Mouse (Mus musculus) hematopoietic multipotent progenitor cell, adult 10-12 weeks (in vitro differentiated cells): ENCODE data around the gene Gnl2. TPM values are rescaled to one million over a fixed set of nuclear protein-coding genes. Genes with fewer than 3 reads are reported as not detected.

Source experiments
- polyA plus RNA-seq: library from polyadenylated mRNA; stranded (reverse); fragments of >175 nt; gene quantifications from 2 replicates; pipeline ENCODE4 v1.2.3, GENCODE M21; 2012; ENCODE audit warnings: low replicate concordance

Gnl2 gene
- polyA plus RNA-seq = 11.4 and 25.1 TPM in 2 replicates

DNA sequence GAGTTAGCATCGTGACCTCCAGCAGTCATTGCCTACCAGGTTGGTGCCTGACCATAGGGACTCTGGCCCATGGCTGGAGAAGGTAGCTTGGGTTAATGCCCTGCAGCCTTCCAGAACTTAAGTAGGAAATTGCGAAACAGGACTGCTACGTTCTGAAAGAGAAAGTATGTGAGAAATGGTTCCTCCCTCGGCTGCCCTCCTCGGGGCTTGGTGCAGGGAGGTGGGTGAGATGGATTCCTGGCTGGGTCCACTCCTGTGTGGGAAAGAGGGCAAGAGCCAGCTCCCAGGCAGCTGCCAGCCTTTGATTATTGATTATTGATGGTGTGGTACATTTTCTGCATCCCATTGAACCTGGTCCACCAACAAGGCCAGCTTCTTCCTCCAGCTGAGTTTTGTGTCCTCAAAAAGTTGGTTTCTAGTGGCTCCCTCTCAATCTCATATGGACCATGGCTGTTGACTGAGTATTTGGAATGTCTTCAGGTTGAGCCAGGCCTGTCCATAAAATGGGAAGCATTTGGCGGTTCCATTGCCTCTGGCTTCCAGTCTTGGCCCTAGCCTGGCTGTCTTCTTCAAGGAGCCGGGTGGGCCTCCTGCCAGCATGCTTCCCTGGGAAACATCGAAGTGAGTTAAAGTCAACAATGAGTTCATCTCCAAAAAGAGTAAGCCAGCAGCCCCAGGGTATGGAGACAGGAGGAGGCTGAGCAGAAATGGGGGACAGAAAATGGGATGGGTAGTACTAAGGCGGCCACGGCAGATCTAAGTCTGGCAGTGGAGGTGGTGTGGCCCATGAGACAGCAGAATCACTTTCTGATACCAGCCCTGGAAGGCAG lies at the start of gene Gnl2:
Gnl2 (plus strand) TSS at position 780 of the 830 bp plus-strand sequence.

DNA sequence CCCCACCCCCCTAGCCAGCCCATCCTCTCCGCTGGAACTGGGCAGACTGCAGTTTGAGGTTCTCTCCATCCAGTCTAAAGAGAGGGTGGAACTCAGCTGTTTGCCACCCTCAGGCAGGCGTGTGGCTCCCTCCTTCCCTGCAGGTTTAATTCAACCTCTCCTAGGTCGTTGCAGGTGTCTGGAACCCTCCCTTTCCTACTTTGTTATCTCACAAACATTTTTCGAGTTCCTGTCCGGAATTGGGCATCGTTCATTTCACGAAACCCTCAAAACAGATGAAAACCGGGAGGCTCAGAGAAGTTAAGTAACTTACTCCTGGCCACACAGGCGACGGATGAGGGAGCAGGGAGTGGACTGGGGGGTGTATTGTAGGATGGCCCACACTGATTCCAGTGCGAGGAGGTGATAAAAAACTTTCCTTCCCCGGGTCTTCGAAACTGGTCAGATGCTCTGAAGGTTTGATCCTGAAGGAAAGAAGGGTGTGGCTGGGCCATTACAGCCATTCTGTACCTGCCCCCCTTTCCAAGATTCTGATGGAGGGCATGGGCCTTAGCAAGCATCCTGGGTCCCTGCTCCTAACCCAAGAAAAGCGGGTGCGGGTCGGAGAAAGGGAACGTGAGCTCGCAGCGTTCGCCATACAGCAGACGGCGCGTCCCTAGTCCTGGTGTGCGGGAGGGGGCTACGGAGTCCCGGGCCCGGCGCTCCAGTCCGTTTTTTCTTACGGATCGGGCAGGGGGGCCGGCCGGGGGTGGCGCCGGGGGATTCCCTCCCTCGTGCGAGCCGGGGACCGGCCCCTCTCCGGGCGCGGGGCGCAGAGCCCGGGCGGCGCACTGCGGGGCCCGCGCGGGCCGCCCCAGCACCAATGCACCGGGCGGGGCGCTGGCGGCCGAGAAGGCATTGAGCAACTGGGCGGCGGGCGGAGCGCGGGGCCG lies 30.4 kb upstream of the Gnl2 start, which contains the start of gene Rspo1:
Rspo1 (plus strand) TSS at position 760 of the 932 bp plus-strand sequence.

DNA sequence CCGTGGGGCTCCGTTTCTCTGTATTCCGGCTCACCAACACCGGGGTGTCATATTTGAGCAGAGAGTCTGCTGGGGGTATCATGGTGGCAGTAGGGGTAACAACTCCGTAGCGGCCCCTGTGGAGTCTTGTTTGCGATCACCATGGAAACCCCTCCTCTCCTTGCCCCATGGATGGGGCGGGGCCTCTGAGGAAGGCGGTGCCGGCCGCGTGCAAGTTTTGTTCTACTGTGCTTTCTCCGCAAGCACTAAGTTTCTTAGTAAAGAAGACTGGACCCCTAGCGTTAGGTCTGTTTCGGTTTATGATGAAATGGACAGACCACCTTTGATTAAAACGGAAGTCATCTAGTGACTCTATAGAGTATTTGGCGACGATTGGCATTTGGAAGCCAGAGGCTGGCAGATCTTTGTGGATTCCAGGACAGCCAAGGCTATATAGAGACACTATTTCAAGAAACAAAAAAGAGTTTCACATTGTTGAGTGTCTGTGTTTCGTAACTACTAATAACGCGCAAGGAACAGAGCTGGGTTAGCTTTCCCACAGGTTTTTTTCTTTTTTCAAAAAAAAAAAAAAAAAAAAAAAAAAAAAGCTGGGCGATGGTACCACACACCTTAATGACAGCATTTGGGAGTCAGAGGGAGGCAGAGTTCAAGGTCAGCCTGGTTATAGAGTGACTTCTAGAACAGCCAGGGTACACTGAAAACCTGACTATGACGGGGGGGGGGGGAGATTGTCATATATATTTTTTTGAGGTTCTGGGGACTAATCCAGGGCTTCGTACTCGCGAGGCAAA lies 49.3 kb downstream of the Gnl2 start, which contains the start of gene Dnali1:
Dnali1 (minus strand) TSS at position 187 of the 791 bp plus-strand sequence.

DNA sequence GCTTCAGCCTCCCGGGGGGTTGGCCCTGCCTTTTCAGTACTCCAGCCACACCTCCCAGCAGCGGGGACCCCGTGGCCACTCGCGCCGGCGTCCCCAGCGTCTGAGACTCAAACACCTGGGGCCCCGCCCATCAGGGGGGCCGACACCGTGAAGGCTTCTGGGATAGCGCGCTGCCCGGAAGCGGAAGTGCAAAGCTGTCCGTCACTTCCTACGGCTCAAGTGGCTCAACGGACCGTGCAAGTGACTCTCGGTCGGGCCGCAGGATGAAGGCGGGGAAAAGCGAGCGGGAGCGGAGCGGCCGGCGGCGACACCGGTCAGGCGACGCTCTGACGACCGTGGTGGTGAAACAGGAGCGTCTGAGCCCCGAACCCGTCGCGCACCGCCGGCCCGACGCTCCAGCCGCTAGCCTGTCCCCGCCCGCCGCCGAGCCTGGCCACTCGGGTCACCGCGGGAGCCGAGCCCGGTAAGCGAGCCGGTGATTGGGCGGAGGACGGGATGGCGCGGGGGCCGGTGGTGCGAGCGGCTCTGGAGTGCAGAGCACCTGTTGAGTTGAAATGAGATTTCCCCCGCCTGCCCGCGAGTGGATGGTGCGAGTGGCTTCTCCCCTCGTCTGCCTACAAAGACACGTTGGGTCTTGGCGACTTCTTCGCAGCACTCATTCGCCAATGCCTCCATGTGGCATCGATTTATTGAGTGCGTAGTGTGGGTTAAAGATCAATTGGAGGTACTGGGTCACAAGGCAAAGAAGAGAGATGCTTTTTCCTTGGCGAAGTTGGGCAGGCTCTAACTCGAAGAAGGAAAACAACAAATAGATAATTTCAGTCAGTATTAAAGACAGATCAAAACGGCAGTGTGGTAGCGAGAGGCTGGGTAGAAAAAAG lies 50.3 kb downstream of the Gnl2 start, which contains the start of gene Snip1:
Snip1 (plus strand) TSS at position 183 of the 881 bp plus-strand sequence.

DNA sequence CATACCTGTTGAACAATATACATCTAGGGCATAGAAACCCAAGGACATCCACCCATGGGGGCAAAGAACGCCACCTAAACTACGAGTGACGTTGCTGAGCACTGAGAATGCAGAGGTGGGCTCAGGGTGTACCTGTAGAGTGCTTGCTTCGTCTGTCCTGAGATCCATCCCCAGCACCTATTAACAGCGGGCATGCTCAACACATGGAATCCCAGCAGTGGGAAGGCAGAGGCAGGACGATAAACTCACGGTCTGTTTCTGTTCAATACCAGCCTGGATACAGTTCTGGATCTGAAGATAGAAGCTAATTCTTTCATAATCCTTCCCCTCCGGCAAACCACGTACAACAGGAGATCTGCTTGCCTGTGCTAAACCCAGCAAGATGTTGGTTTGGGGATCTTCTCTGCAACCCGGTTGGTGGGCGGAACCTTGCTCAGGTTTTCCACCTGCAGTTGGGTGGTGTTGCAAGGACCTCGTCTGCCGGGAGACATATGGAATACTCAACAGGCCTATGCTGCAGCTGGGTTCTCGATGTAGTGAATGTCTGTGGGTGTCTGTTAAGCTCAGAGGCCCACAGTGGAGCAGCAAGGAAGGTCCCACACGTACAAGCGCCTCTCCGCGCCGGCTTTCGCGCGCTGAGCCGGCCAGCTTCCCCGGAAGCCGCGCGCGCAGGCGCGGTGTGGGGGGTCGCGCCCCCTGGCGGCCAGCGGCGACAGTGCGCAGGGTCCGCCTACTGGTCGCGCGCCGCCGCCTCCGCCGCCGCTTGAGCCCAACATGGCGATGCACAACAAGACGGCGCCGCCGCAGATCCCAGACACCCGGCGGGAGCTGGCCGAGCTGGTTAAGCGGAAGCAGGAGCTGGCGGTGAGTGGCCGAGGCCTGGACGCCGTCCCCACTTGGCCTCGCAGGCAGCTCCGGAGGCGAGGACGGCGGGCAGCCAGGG lies 68.3 kb downstream of the Gnl2 start, which contains the start of gene Meaf6:
Meaf6 (plus strand) TSS at position 732 of the 943 bp plus-strand sequence.

Other genes with a start within 250 kb of the Gnl2 start
- gene Mtf1, start 214.5 kb upstream of the Gnl2 start, polyA plus RNA-seq = 9.3 and 10.7 TPM in 2 replicates
- 9.8 and 17.4 TPM in 2 replicates for gene Yrdc, start 165.9 kb upstream of the Gnl2 start, polyA plus RNA-seq
- 9.1 and 20.3 TPM in 2 replicates for gene 1110065P20Rik, start 165.4 kb upstream of the Gnl2 start, polyA plus RNA-seq
- gene Maneal, start 154.4 kb upstream of the Gnl2 start, polyA plus RNA-seq = 0.52 and 1.3 TPM in 2 replicates
- not detected in 2 replicates for gene Epha10, start 135.7 kb upstream of the Gnl2 start, polyA plus RNA-seq
- 2.3 and 7.6 TPM in 2 replicates for gene 9930104L06Rik, start 79.5 kb upstream of the Gnl2 start, polyA plus RNA-seq
- 17.1 and 23.0 TPM in 2 replicates for gene Cdca8, start 77.3 kb upstream of the Gnl2 start, polyA plus RNA-seq
- 0.97 and 8.7 TPM in 2 replicates for gene Rspo1, start 30.2 kb upstream of the Gnl2 start, polyA plus RNA-seq
- gene Dnali1, start 49.1 kb downstream of the Gnl2 start, polyA plus RNA-seq = not detected in 2 replicates
- gene Snip1, start 50.1 kb downstream of the Gnl2 start, polyA plus RNA-seq = 18.6 and 30.8 TPM in 2 replicates
- 16.5 and 62.0 TPM in 2 replicates for gene Meaf6, start 68.5 kb downstream of the Gnl2 start, polyA plus RNA-seq
- gene Zc3h12a, start 111.3 kb downstream of the Gnl2 start, polyA plus RNA-seq = 46.0 and 88.8 TPM in 2 replicates